In the genomic region with DNA sequence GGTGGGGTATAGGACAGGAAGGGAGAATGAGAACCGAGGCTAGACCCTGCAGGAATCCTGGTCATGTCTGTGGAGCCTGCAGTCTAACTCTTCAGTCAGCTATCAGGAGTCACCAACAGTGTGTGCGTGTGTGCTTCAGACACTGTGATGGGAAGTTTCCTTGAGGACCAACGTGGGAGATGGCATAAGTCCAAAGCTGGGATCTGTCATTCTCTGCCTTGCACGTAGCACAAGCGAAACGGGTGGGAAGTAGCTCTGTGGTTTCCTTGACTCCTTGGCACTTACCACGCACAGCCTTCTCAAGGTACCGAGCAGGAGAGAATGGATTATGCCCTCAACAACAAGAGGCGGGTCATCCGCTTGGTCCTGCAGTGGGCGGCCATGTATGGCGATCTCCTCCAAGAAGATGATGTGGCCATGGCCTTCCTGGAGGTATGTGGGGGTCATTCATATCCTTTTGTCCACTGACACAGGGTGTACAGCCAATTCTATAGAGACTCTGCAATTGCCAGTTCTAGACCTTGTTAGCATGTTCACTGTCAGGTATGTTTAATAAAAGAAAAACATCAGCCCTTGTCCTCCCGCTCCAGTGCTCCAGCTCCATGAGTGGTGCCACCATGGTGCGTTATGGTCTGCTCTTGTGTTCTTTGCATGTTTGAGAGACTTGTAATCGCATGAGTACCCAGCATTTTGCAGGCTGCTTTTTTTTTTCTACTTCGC, we compare ENCODE assay signal across 26 mouse cellular contexts.
"Had no signal": no experiment of that assay in that cellular context is flagged by ENCODE, and none has a peak within 500 bp of the region (broad histone marks: within the 10 kb centered on the region; RNA-seq: fewer than 3 reads in every experiment).

No protein-coding gene starts in this region.

- H3K4me1 ChIP-seq: hindbrain, embryonic 12.5 days; intestine, embryonic 15.5 days; liver, embryonic 13.5 days had no signal

- H3K4me3 ChIP-seq: gastrocnemius, adult 2 months; heart, embryonic 13.5 days; heart, embryonic 15.5 days; hindbrain, embryonic 10.5 days; hindbrain, embryonic 12.5 days; intestine, embryonic 15.5 days; layer of hippocampus, adult 2 months; left cerebral cortex, adult 2 months; limb, embryonic 12.5 days; liver, embryonic 13.5 days had no signal

- H3K27me3 ChIP-seq: heart, embryonic 13.5 days; heart, embryonic 15.5 days; hindbrain, embryonic 12.5 days; limb, embryonic 12.5 days; liver, embryonic 13.5 days had no signal

- H3K4me2 ChIP-seq: heart, embryonic 11.5 days; heart, embryonic 13.5 days; heart, embryonic 15.5 days; hindbrain, embryonic 12.5 days; hindbrain, embryonic 14.5 days; intestine, embryonic 15.5 days; limb, embryonic 12.5 days; liver, embryonic 13.5 days had no signal

- H3K36me3 ChIP-seq: heart, embryonic 13.5 days; heart, embryonic 15.5 days; hindbrain, embryonic 10.5 days; hindbrain, embryonic 12.5 days; intestine, embryonic 15.5 days; limb, embryonic 12.5 days; liver, embryonic 13.5 days had no signal

- ATAC-seq: forebrain, embryonic 16.5 days; hindbrain, embryonic 16.5 days; inflammation-experienced regulatory T-cells, adult 6 months; intestine, embryonic 15.5 days; intestine, postnatal 0 days had no signal

- H3K9ac ChIP-seq: heart, embryonic 13.5 days; heart, embryonic 15.5 days; hindbrain, embryonic 12.5 days; hindbrain, embryonic 14.5 days; intestine, embryonic 15.5 days; limb, embryonic 12.5 days; liver, embryonic 13.5 days had no signal

- H3K9me3 ChIP-seq: heart, embryonic 13.5 days; heart, embryonic 15.5 days; hindbrain, embryonic 10.5 days; hindbrain, embryonic 12.5 days; intestine, embryonic 15.5 days; limb, embryonic 12.5 days; liver, embryonic 13.5 days had no signal

- DNase-seq: gastrocnemius, adult 2 months; gastrocnemius, postnatal 10 days; gastrocnemius, postnatal 25 days; heart, postnatal 14 days; heart, postnatal 4 days; kidney, adult 18-20 months; kidney, adult 8-10 months; kidney, postnatal 10 days; kidney, postnatal 25 days; kidney, postnatal 4 days; liver; liver, embryonic 13.5 days had no signal

- H3K27ac ChIP-seq: gastrocnemius, adult 2 months; heart, embryonic 15.5 days; hindbrain, embryonic 10.5 days; hindbrain, embryonic 12.5 days; hindbrain, embryonic 14.5 days; intestine, embryonic 15.5 days; layer of hippocampus, adult 2 months; left cerebral cortex, adult 2 months; limb, embryonic 12.5 days; liver, embryonic 13.5 days had no signal
